Mouse (Mus musculus) layer of hippocampus, adult 18-20 months (tissue): ENCODE data around the gene Snx21. TPM values are rescaled to one million over a fixed set of nuclear protein-coding genes. Genes with fewer than 3 reads are reported as not detected.
A peak's percentile ranks its signal among the peaks of the same experiment; 100 is the strongest.

ENCODE experiments used
- DNase-seq, 2 experiments: peaks; one replicate each; pipeline ENCODE4 v3.0.0; 2022; ENCODE audit warnings: low spot score in 2 of 2
- long read RNA-seq: library from polyadenylated mRNA; stranded (forward); transcript quantifications from one replicate; pipeline ENCODE4 v2.0.0, GENCODE M21; 2021
- total RNA-seq, 2 experiments: library from RNA; stranded (reverse); gene quantifications; 2 replicates each; pipeline ENCODE4 v1.2.3; 2021

The Snx21 gene
- 10 to 100 TPM; 39.7 to 41.8 TPM for total RNA-seq
- long read RNA-seq, transcript Snx21-201 (3 exons, 2,590 nt), result major isoform, 6 of 27 reads
- long read RNA-seq, partial matches to known transcripts, result 2 of 27 reads
- long read RNA-seq, other reads (novel, unspliced or antisense), result 15 of 27 reads

GRCm38 (mm10) chr2:164785481-164786387 lies at the start of gene Snx21:
Snx21 (plus strand) TSS chr2:164785823.
- DNase-seq, result peak; percentile 85 to 90

- no peak for DNase-seq
These were observed 48.1 kb upstream of the Snx21 start for GRCm38 (mm10) chr2:164737377-164738090.

GRCm38 (mm10) chr2:164739876-164740275 lies 45.7 kb upstream of the Snx21 start:
- no peak for DNase-seq

- DNase-seq, result no peak
These were observed 40.6 kb upstream of the Snx21 start for GRCm38 (mm10) chr2:164744987-164745386.

- peak; percentile 91 to 96 for DNase-seq
These were observed 39.7 kb upstream of the Snx21 start, which contains the start of the genes Wfdc3 and Dnttip1 for GRCm38 (mm10) chr2:164745843-164746479. Wfdc3 (minus strand) TSS chr2:164745931. Dnttip1 (plus strand) TSS chr2:164745983.

- DNase-seq, result no peak
These were observed 38.9 kb upstream of the Snx21 start for GRCm38 (mm10) chr2:164746693-164747092.

- DNase-seq, result no peak
These were observed 37.4 kb upstream of the Snx21 start for GRCm38 (mm10) chr2:164748191-164748590.

- peak in 1 of 2 experiments; percentile 46 for DNase-seq
These were observed 36.6 kb upstream of the Snx21 start for GRCm38 (mm10) chr2:164748991-164749390.

GRCm38 (mm10) chr2:164752454-164752853 lies 33.2 kb upstream of the Snx21 start:
- DNase-seq, result no peak

GRCm38 (mm10) chr2:164754105-164754504 lies 31.5 kb upstream of the Snx21 start:
- no peak for DNase-seq

GRCm38 (mm10) chr2:164754800-164755199 lies 30.8 kb upstream of the Snx21 start:
- no peak for DNase-seq

- no peak for DNase-seq
These were observed 27.8 kb upstream of the Snx21 start for GRCm38 (mm10) chr2:164757841-164758240.

- no peak for DNase-seq
These were observed 26.9 kb upstream of the Snx21 start for GRCm38 (mm10) chr2:164758692-164759091.

- DNase-seq, result no peak
These were observed 25.4 kb upstream of the Snx21 start for GRCm38 (mm10) chr2:164760059-164760833.

- DNase-seq, result peak in 1 of 2 experiments; percentile 30
These were observed 24.1 kb upstream of the Snx21 start for GRCm38 (mm10) chr2:164761502-164761901.

- no peak for DNase-seq
These were observed 23.7 kb upstream of the Snx21 start for GRCm38 (mm10) chr2:164761971-164762370.

- DNase-seq, result no peak
These were observed 23.0 kb upstream of the Snx21 start for GRCm38 (mm10) chr2:164762593-164762992.

GRCm38 (mm10) chr2:164765841-164766240 lies 19.8 kb upstream of the Snx21 start:
- DNase-seq, result peak in 1 of 2 experiments; percentile 53

- DNase-seq, result no peak
These were observed 17.6 kb upstream of the Snx21 start for GRCm38 (mm10) chr2:164767812-164768540.
